Mouse (Mus musculus): ENCODE measurements around the gene Fam129a. TPM values are rescaled to one million over a fixed set of nuclear protein-coding genes. Genes with fewer than 3 reads are reported as not detected.

Fam129a gene
- total and polyA plus RNA-seq, 3 experiments: 27.8 to 48.3 (median 37.0) TPM

- no peaks in the 10 kb centered on the region for H3K27me3 ChIP-seq (replicated peaks)
- H3K79me2 ChIP-seq (replicated peaks; ENCODE audit: control insufficient read depth, extremely low read depth, insufficient read depth, poor library complexity, severe bottlenecking): peaks cover 18% of the 10 kb centered on the region
- H3K4me1 ChIP-seq (ENCODE audit: control insufficient read depth in 1 of 2, insufficient read depth in 2 of 2): peaks cover 0 to 31% of the 10 kb centered on the region in 2 experiments; a peak in 2 of 4 replicates
- TF ChIP-seq TCF12 (IDR thresholded peaks at IDR 0.05; ENCODE audit: low read depth, low read length): peak; percentile 27; the same call in 1 of the 2 replicates
- 0 out of 2 replicates have a peak, but pooled peaks have one; percentile 19 for TF ChIP-seq MAX (IDR thresholded peaks at IDR 0.05; ENCODE audit: low read length)
- TF ChIP-seq USF2 (conservative IDR thresholded peaks at IDR 0.05; ENCODE audit: low read depth, low read length): no peak
- TF ChIP-seq ELF1 (IDR thresholded peaks at IDR 0.05; ENCODE audit: low read depth, low read length): no peak
- TF ChIP-seq SIN3A (IDR thresholded peaks at IDR 0.05; ENCODE audit: low read length): 0 out of 2 replicates have a peak, but pooled peaks have one; percentile 35
- TF ChIP-seq MAFK (IDR thresholded peaks at IDR 0.05; ENCODE audit: insufficient replicate concordance, low read length): no peak
- TF ChIP-seq POLR2AphosphoS2 (IDR thresholded peaks at IDR 0.05; ENCODE audit: low read depth, low read length): no peak
- TF ChIP-seq MXI1 (IDR thresholded peaks at IDR 0.05; ENCODE audit: low read depth, low read length): peak; percentile 67; the same call in 1 of the 2 replicates
- TF ChIP-seq JUND (conservative IDR thresholded peaks at IDR 0.05; ENCODE audit: low read depth, low read length): no peak
- TF ChIP-seq RCOR1 (conservative IDR thresholded peaks at IDR 0.05; ENCODE audit: low read depth, low read length): no peak
- TF ChIP-seq NELFE (IDR thresholded peaks at IDR 0.05; ENCODE audit: low read depth, low read length): peak; percentile 23; the same call in 1 of the 2 replicates
- TF ChIP-seq PAX5 (IDR thresholded peaks at IDR 0.05; ENCODE audit: low read length): no peak
- 0 out of 2 replicates have a peak, but pooled peaks have one; percentile 51 for TF ChIP-seq UBTF (IDR thresholded peaks at IDR 0.05; ENCODE audit: low read depth, low read length)
- TF ChIP-seq CHD2 (IDR thresholded peaks at IDR 0.05; ENCODE audit: low read length): no peak
- no peak for TF ChIP-seq NRF1 (IDR thresholded peaks at IDR 0.05; ENCODE audit: low read depth, low read length)
- TF ChIP-seq SMC3 (IDR thresholded peaks at IDR 0.05; ENCODE audit: low read depth, low read length): no peak
- TF ChIP-seq MEF2A (IDR thresholded peaks at IDR 0.05; ENCODE audit: borderline replicate concordance, low read depth, low read length): no peak
- TF ChIP-seq KAT2A (IDR thresholded peaks at IDR 0.05; ENCODE audit: insufficient replicate concordance, low read length): no peak
- TF ChIP-seq RAD21 (IDR thresholded peaks at IDR 0.05; ENCODE audit: low read depth, low read length): no peak
- TF ChIP-seq ZKSCAN1 (IDR thresholded peaks at IDR 0.05; ENCODE audit: borderline replicate concordance, low read depth, low read length): no peak
- no peak for TF ChIP-seq JUN (IDR thresholded peaks at IDR 0.05; ENCODE audit: insufficient read depth, low read depth, low read length)
- TF ChIP-seq ETS1 (conservative IDR thresholded peaks at IDR 0.05; ENCODE audit: low read depth, low read length): no peak
- TF ChIP-seq MYC (IDR thresholded peaks at IDR 0.05; ENCODE audit: low read depth, low read length): no peak
- no peak for TF ChIP-seq CHD1 (IDR thresholded peaks at IDR 0.05; ENCODE audit: low read depth, low read length)
- TF ChIP-seq MAZ (IDR thresholded peaks at IDR 0.05; ENCODE audit: low read depth, low read length): 0 out of 2 replicates have a peak, but pooled peaks have one; percentile 36
- no peak for TF ChIP-seq BHLHE40 (IDR thresholded peaks at IDR 0.05; ENCODE audit: low read depth, low read length)
- TF ChIP-seq USF1 (IDR thresholded peaks at IDR 0.05; ENCODE audit: low read depth, low read length): no peak
- TF ChIP-seq E2F4 (IDR thresholded peaks at IDR 0.05; ENCODE audit: insufficient replicate concordance, low read depth, low read length): no peak
- no peak for TF ChIP-seq CTCF (conservative IDR thresholded peaks at IDR 0.05 in 1 of 2, IDR thresholded peaks at IDR 0.05 in 1 of 2; ENCODE audit: low read depth in 2 of 2, low read length in 2 of 2)
- no peak for TF ChIP-seq HCFC1 (IDR thresholded peaks at IDR 0.05; ENCODE audit: low read depth, low read length)
- no peak for TF ChIP-seq IRF4 (IDR thresholded peaks at IDR 0.05; ENCODE audit: low read depth, low read length)
- TF ChIP-seq TBP (conservative IDR thresholded peaks at IDR 0.05; ENCODE audit: low read depth, low read length): no peak
- peak; percentile 55; the same call in 1 of the 2 replicates for TF ChIP-seq ZMIZ1 (IDR thresholded peaks at IDR 0.05; ENCODE audit: low read depth, low read length)
- no peak for TF ChIP-seq EP300 (IDR thresholded peaks at IDR 0.05; ENCODE audit: low read length)
- TF ChIP-seq GABPA (IDR thresholded peaks at IDR 0.05; ENCODE audit: insufficient replicate concordance, low read depth, low read length): no peak
- TF ChIP-seq ZC3H11A (IDR thresholded peaks at IDR 0.05; ENCODE audit: low read depth, low read length): no peak
- TF ChIP-seq ZNF384 (IDR thresholded peaks at IDR 0.05; ENCODE audit: low read depth, low read length): no peak
- TF ChIP-seq POLR2A (IDR thresholded peaks at IDR 0.05; ENCODE audit: low read depth, low read length): no peak
- peak overlapping the region; percentile 52 to 80 (median 65) for H3K4me3 ChIP-seq (replicated peaks in 1 of 3; ENCODE audit: low read depth in 2 of 3, low read length in 2 of 3, poor library complexity in 1 of 3)
- peak overlapping the region; percentile 66 for H3K27ac ChIP-seq (ENCODE audit: insufficient read depth, low read depth)
- peaks cover 3% of the 10 kb centered on the region for H3K9me3 ChIP-seq (replicated peaks; ENCODE audit: low read length)
- peak; percentile 41 for DNase-seq (ENCODE audit: extremely low read depth)
- dilution Hi-C loops (cut with MboI; ENCODE audit: extremely low pct_ligation_motif_present, extremely low pct_unique_long_range_greater_than_20kb, low sequenced_read_pairs): no loop called here
- in situ Hi-C loops (cut with MboI; ENCODE audit: low pct_ligation_motif_present, low pct_unique_long_range_greater_than_20kb, low sequenced_read_pairs): no loop called here
- peaks cover 21 to 26% of the 10 kb centered on the region in 2 experiments for H3K36me3 ChIP-seq (replicated peaks in 1 of 2; ENCODE audit: control insufficient read depth in 1 of 2, insufficient read depth in 1 of 2, low read length in 1 of 2)
- peak overlapping the region; percentile 94 for H3K9ac ChIP-seq (ENCODE audit: insufficient read depth, low read depth)
- H3K4me2 ChIP-seq (ENCODE audit: insufficient read depth, low read depth, poor library complexity, severe bottlenecking): peak overlapping the region; percentile 62
These were observed 1.8 kb downstream of the Fam129a start for GRCm38 (mm10) chr1:151572601-151573320.

Data from CH12.LX (cell line).